Mouse (Mus musculus) A20 (cell line): ENCODE data around the gene Ppp3ca.

ENCODE experiments used
- DNase-seq: peaks from one replicate; pipeline ENCODE4 v3.0.0-alpha.2; 2011; ENCODE audit warnings: low read depth, low spot score

Ppp3ca gene

GRCm38 (mm10) chr3:136911276-136911675, 241.4 kb downstream of the Ppp3ca start:
- DNase-seq, result no peak

- no peak for DNase-seq
Observed at GRCm38 (mm10) chr3:136917080-136917479, 247.2 kb downstream of the Ppp3ca start.

GRCm38 (mm10) chr3:136933071-136933470, 263.1 kb downstream of the Ppp3ca start:
- no peak for DNase-seq

- DNase-seq, result no peak
Observed at GRCm38 (mm10) chr3:136940733-136941601, 271.0 kb downstream of the Ppp3ca start.

GRCm38 (mm10) chr3:136941602-136941926, 271.6 kb downstream of the Ppp3ca start:
- no peak for DNase-seq

GRCm38 (mm10) chr3:136945550-136945949, 275.6 kb downstream of the Ppp3ca start:
- no peak for DNase-seq

- DNase-seq, result no peak
Observed at GRCm38 (mm10) chr3:136946662-136947061, 276.7 kb downstream of the Ppp3ca start.

- no peak for DNase-seq
Observed at GRCm38 (mm10) chr3:136948142-136948541, 278.2 kb downstream of the Ppp3ca start.

GRCm38 (mm10) chr3:136951792-136952191, 281.9 kb downstream of the Ppp3ca start:
- DNase-seq, result no peak

GRCm38 (mm10) chr3:136952822-136953221, 282.9 kb downstream of the Ppp3ca start:
- DNase-seq, result no peak

- no peak for DNase-seq
Observed at GRCm38 (mm10) chr3:136955043-136955442, 285.1 kb downstream of the Ppp3ca start.

- no peak for DNase-seq
Observed at GRCm38 (mm10) chr3:136960314-136960713, 290.4 kb downstream of the Ppp3ca start.

GRCm38 (mm10) chr3:136966786-136967185, 296.9 kb downstream of the Ppp3ca start:
- no peak for DNase-seq

- no peak for DNase-seq
Observed at GRCm38 (mm10) chr3:136967510-136967909, 297.6 kb downstream of the Ppp3ca start.

- DNase-seq, result no peak
Observed at GRCm38 (mm10) chr3:136969796-136970195, 299.9 kb downstream of the Ppp3ca start.

- no peak for DNase-seq
Observed at GRCm38 (mm10) chr3:136977859-136978258, 307.9 kb downstream of the Ppp3ca start.

GRCm38 (mm10) chr3:136980915-136981588, 311.1 kb downstream of the Ppp3ca start:
- DNase-seq, result no peak

GRCm38 (mm10) chr3:136981589-136981924, 311.6 kb downstream of the Ppp3ca start:
- DNase-seq, result no peak

- no peak for DNase-seq
Observed at GRCm38 (mm10) chr3:136982021-136982420, 312.1 kb downstream of the Ppp3ca start.

- no peak for DNase-seq
Observed at GRCm38 (mm10) chr3:136986096-136986881, 316.4 kb downstream of the Ppp3ca start.
